ENCODE assay signal across 23 mouse cellular contexts in genomic region chr12:13164791-13165190, GRCm38 (mm10).
DNase-seq lines count a peak whose midpoint lies in the region; ATAC-seq and TF ChIP-seq lines count a peak whose summit lies in the region.
"Had no signal": no experiment of that assay in that cellular context is flagged by ENCODE, and none has a peak within 500 bp of the region (broad histone marks: within the 10 kb centered on the region; RNA-seq: fewer than 3 reads in every experiment).

No protein-coding gene starts in this region.

- H3K9me3 ChIP-seq in forebrain, embryonic 14.5 days (replicated peaks; ENCODE audit: control insufficient read depth, low read length), result no peaks in the 10 kb centered on the region
- no peaks in the 10 kb centered on the region for H3K9me3 ChIP-seq in forebrain, embryonic 10.5 days
- no peaks in the 10 kb centered on the region for H3K9me3 ChIP-seq in kidney, embryonic 15.5 days (replicated peaks)
- no peaks in the 10 kb centered on the region for H3K9me3 ChIP-seq in MEL (replicated peaks; ENCODE audit: insufficient read depth, low read length)
- H3K9me3 ChIP-seq: embryonic facial prominence, embryonic 12.5 days; forebrain, embryonic 15.5 days; heart, embryonic 13.5 days; hindbrain, embryonic 13.5 days had no signal

- peak; percentile 16 for DNase-seq in forebrain, embryonic 14.5 days (ENCODE audit: low spot score)
- no peak for DNase-seq in forebrain, embryonic 10.5 days (ENCODE audit: extremely low spot score, low spot score)
- peak; percentile 67 for DNase-seq in kidney, postnatal 14 days
- DNase-seq in MEL (ENCODE audit: low read depth, low spot score), result peak; percentile 90
- DNase-seq in brain, embryonic 14.5 days (ENCODE audit: low read depth), result peak; percentile 45
- no peak for DNase-seq in neural tube, embryonic 10.5 days (ENCODE audit: extremely low spot score, low spot score)
- DNase-seq: adrenal gland, adult 2 months; adrenal gland, postnatal 25 days; cerebellum, adult 2 months; cerebellum, postnatal 10 days; embryo, embryonic 11 days; gastrocnemius, postnatal 36 days; heart, postnatal 4 days had no signal

- ATAC-seq in forebrain, embryonic 14.5 days, result no peak
- ATAC-seq in kidney, embryonic 15.5 days (replicated peaks; ENCODE audit: low FRiP score), result no peak
- ATAC-seq in erythroblast, adult 5-6 weeks (replicated peaks; ENCODE audit: low FRiP score, poor library complexity, severe bottlenecking), result no peak
- ATAC-seq: activated CD4-positive, CD25-positive, alpha-beta regulatory T cell, adult 4 months; forebrain, embryonic 15.5 days; hindbrain, postnatal 0 days; Patski had no signal

- no peaks in the 10 kb centered on the region for H3K36me3 ChIP-seq in forebrain, embryonic 14.5 days (ENCODE audit: control insufficient read depth, insufficient read depth, low read length)
- no peaks in the 10 kb centered on the region for H3K36me3 ChIP-seq in forebrain, embryonic 10.5 days (replicated peaks)
- no peaks in the 10 kb centered on the region for H3K36me3 ChIP-seq in kidney, embryonic 15.5 days
- peaks cover 0 to 13% of the 10 kb centered on the region in 2 experiments; a peak in 2 of 4 replicates for H3K36me3 ChIP-seq in MEL (ENCODE audit: control insufficient read depth in 1 of 2, insufficient read depth in 2 of 2, low read length in 2 of 2)
- H3K36me3 ChIP-seq: embryonic facial prominence, embryonic 12.5 days; forebrain, embryonic 15.5 days; heart, embryonic 13.5 days; hindbrain, embryonic 13.5 days had no signal

- no peak overlapping the region for H3K4me3 ChIP-seq in forebrain, embryonic 14.5 days (ENCODE audit: low read depth, low read length)
- H3K4me3 ChIP-seq in forebrain, embryonic 10.5 days, result no peak overlapping the region
- H3K4me3 ChIP-seq in kidney, embryonic 15.5 days (replicated peaks), result no peak overlapping the region
- no peak overlapping the region for H3K4me3 ChIP-seq in MEL (ENCODE audit: control insufficient read depth in 1 of 2, insufficient read depth in 1 of 2, low read depth in 2 of 2, low read length in 2 of 2)
- H3K4me3 ChIP-seq: embryonic facial prominence, embryonic 12.5 days; forebrain, embryonic 15.5 days; heart, embryonic 13.5 days; hindbrain, embryonic 13.5 days had no signal

- WGBS in forebrain, embryonic 14.5 days, result 28% methylated on average over 2 of the region's 2 CpGs
- WGBS in forebrain, embryonic 10.5 days, result 90% methylated on average over 2 of the region's 2 CpGs
- 45% methylated on average over 2 of the region's 2 CpGs for WGBS in kidney, embryonic 15.5 days

- TF ChIP-seq EP300 in MEL (IDR thresholded peaks at IDR 0.05; ENCODE audit: low read depth in 1 of 2, low read length in 2 of 2), result peak; percentile 64 to 78

- TF ChIP-seq POLR2A in MEL (IDR thresholded peaks at IDR 0.05; ENCODE audit: control insufficient read depth in 1 of 2, insufficient read depth in 1 of 2, low read depth in 1 of 2, low read length in 2 of 2, poor library complexity in 1 of 2), result no peak
- no peak for TF ChIP-seq POLR2A in brain, embryonic 14.5 days (IDR thresholded peaks at IDR 0.05; ENCODE audit: borderline replicate concordance, extremely low read depth, insufficient read depth, insufficient read length, poor library complexity, severe bottlenecking)

- no peak overlapping the region for H3K27ac ChIP-seq in forebrain, embryonic 14.5 days (ENCODE audit: low read depth, low read length)
- no peak overlapping the region for H3K27ac ChIP-seq in forebrain, embryonic 10.5 days
- no peak overlapping the region for H3K27ac ChIP-seq in kidney, embryonic 15.5 days
- no peak overlapping the region for H3K27ac ChIP-seq in MEL (ENCODE audit: control insufficient read depth, low read depth, low read length)
- H3K27ac ChIP-seq: embryonic facial prominence, embryonic 12.5 days; forebrain, embryonic 15.5 days; heart, embryonic 13.5 days; hindbrain, embryonic 13.5 days; hindbrain, postnatal 0 days had no signal

- H3K4me1 ChIP-seq in forebrain, embryonic 14.5 days (ENCODE audit: control insufficient read depth, insufficient read depth, low read length), result peaks cover 3% of the 10 kb centered on the region; the same call in 1 of the 2 replicates
- H3K4me1 ChIP-seq in forebrain, embryonic 10.5 days, result peaks cover 20% of the 10 kb centered on the region
- peaks cover 9% of the 10 kb centered on the region for H3K4me1 ChIP-seq in kidney, embryonic 15.5 days
- H3K4me1 ChIP-seq in MEL (ENCODE audit: control insufficient read depth in 1 of 2, insufficient read depth in 2 of 2, low read length in 2 of 2), result peaks cover 7 to 13% of the 10 kb centered on the region in 2 experiments; a peak in 3 of 4 replicates
- H3K4me1 ChIP-seq: embryonic facial prominence, embryonic 12.5 days; heart, embryonic 13.5 days had no signal

- H3K27me3 ChIP-seq in forebrain, embryonic 14.5 days (replicated peaks; ENCODE audit: control insufficient read depth, insufficient read depth, low read length), result no peaks in the 10 kb centered on the region
- peaks cover 4% of the 10 kb centered on the region; the same call in 1 of the 2 replicates for H3K27me3 ChIP-seq in forebrain, embryonic 10.5 days (ENCODE audit: poor library complexity, severe bottlenecking)
- 0 out of 2 replicates have a peak, but pooled peaks cover 1% of the 10 kb centered on the region for H3K27me3 ChIP-seq in kidney, embryonic 15.5 days
- no peaks in the 10 kb centered on the region for H3K27me3 ChIP-seq in MEL (ENCODE audit: control insufficient read depth in 1 of 2, insufficient read depth in 2 of 2, low read length in 2 of 2)
- H3K27me3 ChIP-seq: CH12.LX; embryonic facial prominence, embryonic 12.5 days; forebrain, embryonic 15.5 days; heart, embryonic 13.5 days; hindbrain, embryonic 13.5 days; Patski had no signal

- TF ChIP-seq RAD21 in MEL (IDR thresholded peaks at IDR 0.05; ENCODE audit: low read depth, low read length), result no peak

- no peak overlapping the region for H3K4me2 ChIP-seq in forebrain, embryonic 14.5 days (ENCODE audit: low read length)
- H3K4me2 ChIP-seq in kidney, embryonic 15.5 days, result no peak overlapping the region
- H3K4me2 ChIP-seq: embryonic facial prominence, embryonic 12.5 days; forebrain, embryonic 15.5 days; heart, embryonic 13.5 days; hindbrain, embryonic 13.5 days had no signal

- H3K9ac ChIP-seq in forebrain, embryonic 14.5 days (ENCODE audit: low read length), result no peak overlapping the region
- H3K9ac ChIP-seq in kidney, embryonic 15.5 days, result no peak overlapping the region
- H3K9ac ChIP-seq in MEL (ENCODE audit: control insufficient read depth, low read depth, low read length, poor library complexity, severe bottlenecking), result no peak overlapping the region
- H3K9ac ChIP-seq: embryonic facial prominence, embryonic 12.5 days; forebrain, embryonic 15.5 days; heart, embryonic 13.5 days; hindbrain, embryonic 13.5 days had no signal

- H3K79me2 ChIP-seq in MEL (ENCODE audit: control insufficient read depth, insufficient read depth, low read length, poor library complexity), result no peaks in the 10 kb centered on the region

- TF ChIP-seq CTCF in MEL (IDR thresholded peaks at IDR 0.05 in 2 of 3, conservative IDR thresholded peaks at IDR 0.05 in 1 of 3; ENCODE audit: control insufficient read depth in 1 of 3, insufficient read depth in 1 of 3, low read depth in 2 of 3, low read length in 3 of 3, poor library complexity in 1 of 3, severe bottlenecking in 1 of 3), result no peak
- no peak for TF ChIP-seq CTCF in brain, embryonic 14.5 days (IDR thresholded peaks at IDR 0.05; ENCODE audit: borderline replicate concordance, extremely low read depth, insufficient read depth, insufficient read length)

TF ChIP-seq in MEL, 35 proteins besides CTCF, POLR2A, EP300 and RAD21:
- TF ChIP-seq SIN3A (IDR thresholded peaks at IDR 0.05; ENCODE audit: low read length), result peak; percentile 28; the same call in 1 of the 2 replicates
- no peak for TF ChIP-seq UBTF (IDR thresholded peaks at IDR 0.05; ENCODE audit: borderline replicate concordance, insufficient read depth, low read depth, low read length)
- TF ChIP-seq GATA1 (IDR thresholded peaks at IDR 0.05; ENCODE audit: low read depth, low read length), result peak; percentile 46; the same call in 1 of the 2 replicates
- TF ChIP-seq RCOR1 (IDR thresholded peaks at IDR 0.05; ENCODE audit: low read depth, low read length), result 0 out of 2 replicates have a peak, but pooled peaks have one; percentile 46
- 0 out of 2 replicates have a peak, but pooled peaks have one; percentile 27 for TF ChIP-seq TBP (IDR thresholded peaks at IDR 0.05; ENCODE audit: low read depth, low read length)
- no peak for TF ChIP-seq CHD2 (IDR thresholded peaks at IDR 0.05; ENCODE audit: low read length)

Comparison
In these comparisons a context has a peak if more than half of its experiments do, and no peak if none do; other contexts are left out.
1. DNase-seq: peak in forebrain, embryonic 14.5 days (single experiment), kidney, postnatal 14 days (single experiment), MEL (single experiment) and brain, embryonic 14.5 days (single experiment); none in forebrain, embryonic 10.5 days (single experiment) and neural tube, embryonic 10.5 days (single experiment).